Mouse (Mus musculus): ENCODE results near the gene Sec22c. TPM values are rescaled to one million over a fixed set of nuclear protein-coding genes. Genes with fewer than 3 reads are reported as not detected.

The Sec22c gene
- polyA plus RNA-seq, 1 experiment from 2014 or later, result 17.4 TPM

DNA sequence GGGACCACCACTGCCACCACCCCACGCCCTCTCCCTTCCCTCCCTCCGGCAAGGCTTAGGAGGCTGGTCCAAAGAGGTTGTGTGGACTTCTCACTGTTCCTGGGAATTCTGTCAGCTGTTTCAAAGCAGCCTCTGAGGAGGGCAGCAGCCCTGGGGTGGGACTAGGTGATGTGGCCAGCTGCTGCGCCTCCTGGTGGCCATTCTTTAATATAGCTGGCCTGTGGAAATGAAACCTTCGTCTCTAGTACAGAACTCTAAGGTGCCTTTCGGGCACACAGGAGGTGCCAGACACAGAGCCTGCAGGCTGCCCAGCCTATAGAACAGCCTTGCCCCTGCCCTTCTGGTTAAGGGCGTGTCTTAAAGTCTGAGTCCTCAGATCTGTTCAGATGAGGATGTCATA lies 25.7 kb downstream of the Sec22c start:
- Histone ChIP-seq H3K36me3 (ENCODE audit: control insufficient read depth, insufficient read depth, low read length) (peaks cover 2% of the 10 kb centered on the region; the same call in 1 of the 2 replicates), H3K4me2 (ENCODE audit: low read depth) (no peak overlapping the region), H3K9ac (ENCODE audit: low read length) (no peak overlapping the region), H3K27me3 (ENCODE audit: control insufficient read depth, insufficient read depth, low read length) (no peaks in the 10 kb centered on the region), H3K27ac (ENCODE audit: low read depth, low read length) (no peak overlapping the region), H3K4me3 (ENCODE audit: low read depth, low read length) (no peak overlapping the region), H3K9me3 (ENCODE audit: control insufficient read depth, low read length) (no peaks in the 10 kb centered on the region), H3K4me1 (ENCODE audit: control insufficient read depth, insufficient read depth, low read length) (0 out of 2 replicates have a peak, but pooled peaks cover 2% of the 10 kb centered on the region)
- DNase-seq (ENCODE audit: low spot score), result peak; percentile 74
- 19% methylated on average over 6 of the region's 6 CpGs for WGBS
- peak; percentile 61 for ATAC-seq (ENCODE audit: insufficient read depth, low FRiP score, low TSS enrichment)

DNA sequence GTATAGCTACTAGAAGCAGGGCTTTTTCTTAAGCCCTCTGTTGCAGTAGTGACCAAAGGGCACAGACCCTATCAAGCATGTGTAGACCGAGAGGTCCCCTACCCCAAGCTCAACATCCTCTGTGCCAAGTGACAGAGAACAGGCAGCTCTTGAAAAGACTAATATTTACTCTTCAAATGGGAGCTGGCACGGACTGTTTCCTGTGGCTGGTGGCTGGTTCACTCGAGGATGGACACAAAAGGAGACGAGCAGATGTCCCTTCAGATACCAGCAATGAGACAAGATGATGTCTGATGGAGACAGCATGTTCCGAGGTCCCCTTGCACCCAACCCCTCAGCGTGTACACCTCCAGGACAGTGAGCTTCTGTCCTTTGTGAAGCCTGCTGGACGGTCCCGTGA lies 27.8 kb downstream of the Sec22c start:
- Histone ChIP-seq H3K27ac (ENCODE audit: low read depth, low read length) (no peak overlapping the region), H3K27me3 (ENCODE audit: control insufficient read depth, insufficient read depth, low read length) (no peaks in the 10 kb centered on the region), H3K4me3 (ENCODE audit: low read depth, low read length) (no peak overlapping the region), H3K9me3 (ENCODE audit: control insufficient read depth, low read length) (no peaks in the 10 kb centered on the region), H3K4me1 (ENCODE audit: control insufficient read depth, insufficient read depth, low read length) (0 out of 2 replicates have a peak, but pooled peaks cover 2% of the 10 kb centered on the region), H3K4me2 (ENCODE audit: low read depth) (no peak overlapping the region), H3K9ac (ENCODE audit: low read length) (no peak overlapping the region), H3K36me3 (ENCODE audit: control insufficient read depth, insufficient read depth, low read length) (no peaks in the 10 kb centered on the region)
- DNase-seq (ENCODE audit: low spot score) (no peak), ATAC-seq (ENCODE audit: insufficient read depth, low FRiP score, low TSS enrichment) (no peak)
- WGBS, result 78% methylated on average over 8 of the region's 8 CpGs

DNA sequence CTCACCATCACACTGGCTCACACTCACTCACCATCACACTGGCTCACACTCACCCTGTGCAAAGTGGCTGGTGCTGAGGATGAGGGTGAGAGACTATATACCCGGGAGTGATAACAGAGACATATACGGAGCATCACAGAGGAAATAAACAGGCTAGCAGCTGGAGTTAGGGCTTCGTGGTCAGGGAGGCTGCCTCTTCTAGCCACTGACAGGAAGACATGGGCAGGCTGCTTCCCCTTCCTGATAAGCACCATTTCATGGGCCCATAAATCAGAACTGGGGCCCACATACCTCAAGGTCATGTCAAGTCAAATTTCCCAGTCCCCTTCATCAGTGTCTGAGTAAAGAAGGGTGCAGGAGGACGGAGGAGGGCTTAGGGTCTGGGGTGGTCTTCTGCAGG lies 28.2 kb downstream of the Sec22c start:
- 84% methylated on average over 4 of the region's 4 CpGs for WGBS
- no peaks in the 10 kb centered on the region for H3K36me3 ChIP-seq (ENCODE audit: control insufficient read depth, insufficient read depth, low read length)

DNA sequence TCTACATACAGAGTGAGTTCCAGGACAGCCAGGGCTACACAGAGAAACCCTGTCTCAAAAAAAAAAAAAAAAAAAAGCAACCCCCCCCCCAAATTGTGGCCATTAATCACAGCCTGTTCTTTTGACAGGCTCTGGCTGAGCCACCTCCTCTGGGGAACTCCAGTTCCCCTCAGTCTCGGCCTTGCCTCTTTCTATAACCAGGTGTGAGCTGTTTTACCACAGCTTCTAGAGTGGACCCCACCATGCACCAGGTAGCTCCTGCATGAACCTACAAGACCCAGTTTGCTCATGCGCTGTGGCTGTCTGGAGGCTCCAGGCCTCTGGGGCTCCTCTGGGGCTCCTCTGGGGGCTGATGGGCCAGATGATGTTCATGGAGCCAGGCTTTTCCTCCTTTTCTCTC lies 29.7 kb downstream of the Sec22c start:
- peaks cover 3% of the 10 kb centered on the region; the same call in 1 of the 2 replicates for H3K27me3 ChIP-seq (ENCODE audit: control insufficient read depth, insufficient read depth, low read length)

More for the DNA sequence above, 28.2 kb downstream of the Sec22c start:
- Histone ChIP-seq H3K27me3 (ENCODE audit: control insufficient read depth, insufficient read depth, low read length) (no peaks in the 10 kb centered on the region), H3K9me3 (ENCODE audit: control insufficient read depth, low read length) (no peaks in the 10 kb centered on the region), H3K4me3 (ENCODE audit: low read depth, low read length) (no peak overlapping the region), H3K4me1 (ENCODE audit: control insufficient read depth, insufficient read depth, low read length) (0 out of 2 replicates have a peak, but pooled peaks cover 5% of the 10 kb centered on the region), H3K27ac (ENCODE audit: low read depth, low read length) (no peak overlapping the region), H3K4me2 (ENCODE audit: low read depth) (no peak overlapping the region), H3K9ac (ENCODE audit: low read length) (no peak overlapping the region)
- DNase-seq (ENCODE audit: low spot score) (no peak), ATAC-seq (ENCODE audit: insufficient read depth, low FRiP score, low TSS enrichment) (no peak)

DNA sequence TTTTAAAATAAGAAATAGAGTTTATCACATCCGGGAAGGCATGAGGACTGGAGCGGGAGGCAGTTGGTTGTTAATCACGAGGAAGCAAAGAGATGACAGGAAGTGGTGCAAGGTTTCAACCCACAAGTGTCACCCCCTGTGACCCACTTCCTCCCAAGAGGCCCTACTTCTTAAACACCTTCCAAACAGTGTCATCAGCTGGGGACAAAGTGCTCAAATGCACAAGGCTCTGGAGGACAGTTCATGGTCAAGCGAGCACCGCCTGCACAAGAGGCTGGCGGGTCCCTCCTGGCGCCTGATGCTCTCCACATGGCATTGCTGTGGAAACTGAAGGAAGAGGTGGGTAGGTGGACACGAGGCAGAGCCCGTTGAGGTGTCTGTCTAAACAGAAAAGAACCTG lies 30.3 kb downstream of the Sec22c start:
- Histone ChIP-seq H3K4me3 (ENCODE audit: low read depth, low read length) (no peak overlapping the region), H3K36me3 (ENCODE audit: control insufficient read depth, insufficient read depth, low read length) (no peaks in the 10 kb centered on the region), H3K4me2 (ENCODE audit: low read depth) (no peak overlapping the region), H3K9ac (ENCODE audit: low read length) (no peak overlapping the region), H3K27ac (ENCODE audit: low read depth, low read length) (no peak overlapping the region), H3K27me3 (ENCODE audit: control insufficient read depth, insufficient read depth, low read length) (peaks cover 8% of the 10 kb centered on the region), H3K9me3 (ENCODE audit: control insufficient read depth, low read length) (no peaks in the 10 kb centered on the region), H3K4me1 (ENCODE audit: control insufficient read depth, insufficient read depth, low read length) (peaks cover 9% of the 10 kb centered on the region; the same call in 1 of the 2 replicates)
- 85% methylated on average over 9 of the region's 9 CpGs for WGBS
- DNase-seq (ENCODE audit: low spot score) (no peak), ATAC-seq (ENCODE audit: insufficient read depth, low FRiP score, low TSS enrichment) (no peak)

More for the DNA sequence above, 29.7 kb downstream of the Sec22c start:
- ATAC-seq (ENCODE audit: insufficient read depth, low FRiP score, low TSS enrichment) (no peak), DNase-seq (ENCODE audit: low spot score) (no peak)
- H3K36me3 ChIP-seq (ENCODE audit: control insufficient read depth, insufficient read depth, low read length), result no peaks in the 10 kb centered on the region
- H3K4me3 ChIP-seq (ENCODE audit: low read depth, low read length), result no peak overlapping the region
- H3K4me1 ChIP-seq (ENCODE audit: control insufficient read depth, insufficient read depth, low read length), result peaks cover 7% of the 10 kb centered on the region; the same call in 1 of the 2 replicates
- H3K9me3 ChIP-seq (ENCODE audit: control insufficient read depth, low read length), result no peaks in the 10 kb centered on the region
- H3K27ac ChIP-seq (ENCODE audit: low read depth, low read length), result no peak overlapping the region
- H3K4me2 ChIP-seq (ENCODE audit: low read depth), result no peak overlapping the region
- 94% methylated on average over 2 of the region's 2 CpGs for WGBS
- no peak overlapping the region for H3K9ac ChIP-seq (ENCODE audit: low read length)

DNA sequence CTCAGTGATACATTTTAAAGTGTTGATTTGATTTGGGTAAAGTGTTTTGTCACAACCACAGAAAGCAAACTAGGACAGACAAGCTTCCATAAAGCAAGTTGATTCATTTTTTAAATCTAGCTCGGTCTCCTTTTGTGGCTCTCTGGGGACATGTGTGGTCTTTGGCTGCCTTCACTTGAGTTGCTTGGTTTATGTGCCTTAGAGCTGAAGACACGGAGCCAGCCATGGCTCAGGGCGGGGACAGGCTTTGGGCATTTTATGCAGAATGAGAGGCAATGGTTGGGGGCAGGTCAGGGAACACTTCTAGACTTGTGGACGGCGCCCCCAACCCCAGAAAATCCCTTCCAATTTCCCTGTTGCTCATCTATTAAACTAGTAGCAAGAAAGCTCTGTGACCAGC lies 31.6 kb downstream of the Sec22c start:
- ATAC-seq (ENCODE audit: insufficient read depth, low FRiP score, low TSS enrichment), result no peak
- H3K27ac ChIP-seq (ENCODE audit: low read depth, low read length), result no peak overlapping the region

DNA sequence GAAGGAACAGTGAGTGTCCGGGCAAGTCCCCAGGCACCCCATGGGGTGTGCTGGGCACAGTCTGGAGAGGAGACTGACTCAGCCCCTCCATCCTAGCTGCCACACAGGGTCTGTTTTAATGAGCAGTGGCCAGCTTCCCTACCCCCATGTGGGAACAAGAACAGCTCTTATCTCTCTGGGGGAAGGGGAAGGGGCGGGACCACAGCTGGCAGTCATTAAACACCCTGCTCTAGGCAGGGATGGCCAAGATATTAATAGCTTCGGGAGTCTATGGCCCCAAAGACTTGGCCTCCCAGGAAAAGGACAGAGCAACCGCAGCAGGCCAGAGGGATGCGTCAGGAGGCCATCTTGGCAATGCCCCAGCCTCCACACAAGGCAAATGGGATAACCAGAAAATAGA lies 33.0 kb downstream of the Sec22c start:
- no peak overlapping the region for H3K4me2 ChIP-seq (ENCODE audit: low read depth)
- no peak for ATAC-seq (ENCODE audit: insufficient read depth, low FRiP score, low TSS enrichment)
- H3K36me3 ChIP-seq (ENCODE audit: control insufficient read depth, insufficient read depth, low read length), result no peaks in the 10 kb centered on the region
- H3K27me3 ChIP-seq (ENCODE audit: control insufficient read depth, insufficient read depth, low read length), result peaks cover 10% of the 10 kb centered on the region
- H3K4me1 ChIP-seq (ENCODE audit: control insufficient read depth, insufficient read depth, low read length), result peaks cover 10% of the 10 kb centered on the region; the same call in 1 of the 2 replicates
- H3K4me3 ChIP-seq (ENCODE audit: low read depth, low read length), result no peak overlapping the region
- WGBS, result 71% methylated on average over 5 of the region's 5 CpGs
- no peak for DNase-seq (ENCODE audit: low spot score)
- no peaks in the 10 kb centered on the region for H3K9me3 ChIP-seq (ENCODE audit: control insufficient read depth, low read length)
- no peak overlapping the region for H3K9ac ChIP-seq (ENCODE audit: low read length)
- no peak overlapping the region for H3K27ac ChIP-seq (ENCODE audit: low read depth, low read length)

More for the DNA sequence above, 31.6 kb downstream of the Sec22c start:
- H3K27me3 ChIP-seq (ENCODE audit: control insufficient read depth, insufficient read depth, low read length), result peaks cover 10% of the 10 kb centered on the region
- H3K36me3 ChIP-seq (ENCODE audit: control insufficient read depth, insufficient read depth, low read length), result no peaks in the 10 kb centered on the region
- H3K4me2 ChIP-seq (ENCODE audit: low read depth), result no peak overlapping the region
- DNase-seq (ENCODE audit: low spot score), result no peak
- 87% methylated on average over 5 of the region's 5 CpGs for WGBS
- H3K4me1 ChIP-seq (ENCODE audit: control insufficient read depth, insufficient read depth, low read length), result peaks cover 10% of the 10 kb centered on the region; the same call in 1 of the 2 replicates
- H3K9ac ChIP-seq (ENCODE audit: low read length), result no peak overlapping the region
- H3K4me3 ChIP-seq (ENCODE audit: low read depth, low read length), result no peak overlapping the region
- H3K9me3 ChIP-seq (ENCODE audit: control insufficient read depth, low read length), result no peaks in the 10 kb centered on the region

DNA sequence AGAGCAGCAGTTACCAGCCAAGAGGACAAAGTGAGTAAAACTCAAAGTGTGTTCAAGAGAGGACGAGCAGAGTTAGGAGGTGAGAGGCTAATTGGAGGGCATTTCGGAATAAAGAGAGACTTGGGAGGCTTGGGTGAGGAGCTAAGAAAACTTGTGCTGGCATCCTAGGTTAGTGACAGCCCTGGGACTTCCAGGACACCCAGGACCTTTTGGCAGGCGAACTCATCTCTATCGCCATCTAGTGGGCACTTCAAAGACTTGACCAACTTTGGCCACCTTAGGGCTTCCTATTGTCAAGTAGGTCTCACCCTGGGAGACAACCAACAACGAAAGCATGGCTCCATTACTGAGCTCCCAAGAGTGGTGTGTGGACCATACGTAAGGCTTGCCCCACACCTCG lies 34.0 kb downstream of the Sec22c start:
- Histone ChIP-seq H3K4me3 (ENCODE audit: low read depth, low read length) (no peak overlapping the region), H3K27me3 (ENCODE audit: control insufficient read depth, insufficient read depth, low read length) (peaks cover 10% of the 10 kb centered on the region), H3K27ac (ENCODE audit: low read depth, low read length) (no peak overlapping the region), H3K9me3 (ENCODE audit: control insufficient read depth, low read length) (no peaks in the 10 kb centered on the region), H3K9ac (ENCODE audit: low read length) (no peak overlapping the region), H3K36me3 (ENCODE audit: control insufficient read depth, insufficient read depth, low read length) (no peaks in the 10 kb centered on the region), H3K4me1 (ENCODE audit: control insufficient read depth, insufficient read depth, low read length) (peaks cover 10% of the 10 kb centered on the region; the same call in 1 of the 2 replicates), H3K4me2 (ENCODE audit: low read depth) (no peak overlapping the region)
- DNase-seq (ENCODE audit: low spot score) (peak; percentile 54), ATAC-seq (ENCODE audit: insufficient read depth, low FRiP score, low TSS enrichment) (0 out of 2 replicates have a peak, but pooled peaks have one; percentile 32)
- whole genome bisulfite sequencing, result 18% methylated on average over 7 of the region's 7 CpGs

DNA sequence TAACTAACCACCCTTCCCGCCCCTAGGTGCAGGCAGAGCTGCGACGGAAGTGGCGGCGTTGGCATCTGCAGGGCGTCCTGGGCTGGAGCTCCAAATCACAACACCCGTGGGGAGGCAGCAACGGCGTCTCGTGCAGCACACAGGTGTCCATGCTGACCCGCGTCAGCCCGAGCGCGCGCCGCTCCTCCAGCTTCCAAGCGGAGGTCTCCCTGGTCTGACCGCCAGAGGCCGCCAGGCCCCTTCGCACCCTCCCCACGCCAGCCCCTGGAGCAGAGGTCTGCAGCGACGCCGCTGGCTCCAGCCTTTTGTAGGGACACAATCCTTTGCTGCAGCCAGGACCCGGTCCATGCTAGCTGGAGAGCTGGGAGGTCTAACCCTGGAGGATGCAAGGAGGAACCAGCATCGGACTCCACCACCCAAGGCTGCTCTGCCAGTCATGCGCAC lies 35.9 kb downstream of the Sec22c start:
- Histone ChIP-seq H3K9me3 (ENCODE audit: control insufficient read depth, low read length) (no peaks in the 10 kb centered on the region), H3K9ac (ENCODE audit: low read length) (peak overlapping the region; percentile 41), H3K4me1 (ENCODE audit: control insufficient read depth, insufficient read depth, low read length) (peaks cover 14% of the 10 kb centered on the region), H3K4me3 (ENCODE audit: low read depth, low read length) (peak overlapping the region; percentile 3; the same call in 1 of the 2 replicates), H3K27me3 (ENCODE audit: control insufficient read depth, insufficient read depth, low read length) (peaks cover 10% of the 10 kb centered on the region), H3K36me3 (ENCODE audit: control insufficient read depth, insufficient read depth, low read length) (no peaks in the 10 kb centered on the region), H3K4me2 (ENCODE audit: low read depth) (peak overlapping the region; percentile 35), H3K27ac (ENCODE audit: low read depth, low read length) (no peak overlapping the region)
- ATAC-seq (ENCODE audit: insufficient read depth, low FRiP score, low TSS enrichment) (peak; percentile 69), DNase-seq (ENCODE audit: low spot score) (peak; percentile 82)
- under 1% methylated on average over 28 of the region's 28 CpGs for WGBS
